Mouse (Mus musculus) right cerebral cortex, adult 2 months (tissue): Measurements from ENCODE around the gene Aspscr1.

Experiments
- DNase-seq, 2 experiments: peaks; one replicate each; pipeline ENCODE4 v3.0.0; 2021 to 2022; ENCODE audit warnings: low spot score in 2 of 2

The Aspscr1 gene

DNA sequence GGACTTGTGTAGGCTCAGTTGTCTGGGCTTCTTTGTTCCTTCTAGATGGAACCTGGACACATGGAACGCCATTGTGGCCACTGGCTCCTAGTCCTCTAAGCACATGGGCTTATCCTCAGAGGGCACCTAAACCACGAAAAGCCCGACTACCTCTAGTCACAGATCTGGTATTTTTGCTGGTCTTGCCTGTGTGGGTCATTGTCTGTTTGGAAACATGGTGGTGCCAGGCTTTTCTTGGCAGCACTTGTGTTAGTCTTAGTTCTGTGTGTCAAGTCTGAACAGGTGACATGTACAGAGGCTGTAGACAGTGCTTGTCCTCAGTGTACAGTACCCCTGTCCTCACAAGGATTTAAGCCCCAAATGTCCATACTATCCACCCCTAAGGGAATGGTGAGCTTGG, 10.8 kb downstream of the Aspscr1 start:
- DNase-seq: no peak

DNA sequence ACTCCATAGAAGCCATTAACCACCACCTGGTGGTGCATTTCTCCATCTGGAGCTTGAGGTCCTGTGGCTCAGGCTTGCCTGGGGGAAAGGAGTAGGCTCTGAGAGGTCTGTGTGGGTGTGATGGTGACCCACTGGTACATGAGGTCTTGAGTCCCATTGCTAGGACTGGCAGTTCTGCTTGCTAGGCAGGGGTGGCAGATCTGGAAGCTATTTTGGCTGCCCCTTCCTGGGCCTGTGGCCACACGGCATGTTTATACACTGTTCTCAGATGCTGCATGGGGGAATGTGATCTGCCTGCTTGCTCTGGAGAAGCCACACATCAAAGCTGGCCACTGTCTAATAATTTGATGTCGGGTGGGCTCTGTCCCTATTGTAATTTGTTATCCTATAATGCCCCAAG, 11.3 kb downstream of the Aspscr1 start:
- DNase-seq: no peak

DNA sequence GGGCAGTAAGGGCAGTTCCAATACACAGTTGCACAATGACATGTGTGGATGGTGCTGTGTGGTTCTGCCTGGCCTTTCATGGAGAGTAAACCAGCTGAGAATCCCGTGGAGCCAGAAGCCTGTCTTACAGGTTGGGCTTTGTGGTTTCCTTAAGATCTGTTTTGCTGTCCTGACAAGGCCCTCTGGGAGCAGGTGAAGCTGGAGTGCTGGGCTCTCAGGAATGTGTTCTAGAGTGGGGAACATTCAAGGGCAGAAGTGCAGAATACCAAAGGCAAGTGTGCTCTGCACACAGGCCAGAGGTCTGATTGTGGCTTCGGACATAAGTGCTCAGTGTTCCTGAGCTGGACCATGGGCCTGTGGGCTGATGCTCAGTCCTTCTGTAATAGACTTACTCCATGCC, 11.9 kb downstream of the Aspscr1 start:
- no peak for DNase-seq

DNA sequence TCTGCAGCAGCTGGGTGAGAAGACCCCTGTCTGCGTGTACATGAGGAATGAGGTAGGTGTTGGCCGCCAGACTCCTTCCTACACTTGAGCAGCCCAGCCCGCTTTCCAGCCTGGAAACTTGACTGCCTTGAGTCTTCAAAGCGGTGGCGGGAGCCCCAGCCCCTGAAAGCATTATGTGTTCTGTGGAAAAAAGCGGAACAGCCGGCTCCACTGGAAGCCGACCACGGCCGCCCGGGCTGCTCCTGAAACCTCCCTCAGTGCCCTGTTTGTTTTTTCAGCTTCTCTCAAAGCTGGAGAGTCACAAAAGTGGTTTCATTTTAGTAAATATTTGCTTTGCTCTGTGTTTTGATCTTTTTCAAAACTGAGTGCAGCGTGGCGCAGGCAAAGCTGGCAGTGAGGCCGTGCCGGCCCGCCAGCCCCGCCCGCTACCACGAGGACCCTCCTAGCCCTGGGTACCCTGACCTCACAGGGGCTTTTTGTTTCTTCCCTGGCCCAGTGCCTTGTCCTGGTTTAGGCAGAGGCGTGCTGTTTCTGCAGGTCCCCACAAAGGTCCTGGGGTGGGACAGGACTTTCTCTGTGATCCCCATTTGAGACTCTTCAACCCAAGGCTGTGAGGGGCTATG, 14.0 kb downstream of the Aspscr1 start:
- DNase-seq: no peak

DNA sequence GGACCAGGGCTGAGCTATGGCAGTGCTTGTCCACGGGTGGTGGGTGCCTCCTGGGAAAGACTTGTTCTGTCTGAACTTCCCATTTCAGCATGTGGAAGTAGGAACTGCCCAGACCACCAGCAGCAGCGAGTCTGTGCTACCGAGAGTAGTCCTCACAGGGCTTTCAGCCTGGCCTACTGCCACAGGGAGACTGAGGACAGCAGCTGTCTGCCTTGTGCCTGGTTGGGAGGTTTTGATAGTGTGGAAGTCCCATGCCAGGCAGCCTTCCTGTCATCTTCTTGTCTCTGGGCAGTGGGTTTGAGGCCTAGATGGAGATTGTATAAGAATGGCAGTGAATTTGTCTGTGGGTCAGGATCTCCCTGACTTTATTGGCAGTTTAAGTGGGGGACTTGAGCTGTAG, 16.6 kb downstream of the Aspscr1 start:
- DNase-seq: no peak

DNA sequence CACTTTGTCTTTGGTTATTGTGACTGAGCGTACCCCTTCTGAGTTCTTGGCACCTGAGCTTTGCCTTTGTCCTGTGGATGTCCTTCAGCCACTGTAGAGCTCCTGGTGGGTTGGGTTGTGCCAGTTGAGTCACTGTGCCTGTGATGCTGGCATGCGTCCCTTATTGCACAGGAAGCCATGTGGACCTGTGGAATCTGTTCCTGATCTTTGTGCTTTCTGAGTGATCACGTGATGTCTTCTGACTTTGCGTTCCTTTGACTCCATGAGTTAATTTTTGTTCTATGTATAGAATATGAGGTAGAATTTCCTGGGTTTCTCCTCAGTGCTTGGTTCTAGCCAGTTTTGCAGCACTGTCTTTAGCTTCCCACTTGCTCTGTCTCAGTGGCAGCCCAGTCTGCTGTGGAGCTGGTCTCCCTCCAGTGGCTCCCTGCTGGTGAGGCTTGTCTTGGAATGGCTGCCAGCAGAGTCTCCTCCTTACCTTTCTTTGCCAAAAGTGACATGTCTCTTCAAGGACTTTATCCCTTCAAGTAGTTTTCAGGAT, 19.8 kb downstream of the Aspscr1 start:
- DNase-seq: no peak

DNA sequence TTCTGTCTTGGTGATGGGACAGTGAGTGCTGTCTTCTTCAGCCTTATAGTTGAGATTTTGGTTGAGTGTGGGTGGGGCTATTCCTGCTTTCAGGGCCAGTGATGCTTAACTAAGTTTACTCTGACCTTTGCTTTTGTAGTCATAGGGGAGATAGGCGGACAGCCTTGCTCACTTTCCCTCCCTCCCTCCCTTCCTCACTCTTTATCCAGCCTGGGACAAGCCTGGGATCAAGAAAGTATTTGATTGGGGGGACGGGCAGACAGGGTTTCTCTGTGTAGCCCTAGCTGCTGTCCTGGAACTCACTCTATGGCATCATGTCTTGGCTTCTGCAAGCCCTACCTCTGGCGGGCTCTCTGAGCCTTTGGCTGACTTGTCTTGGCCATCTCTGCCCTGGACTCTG, 20.7 kb downstream of the Aspscr1 start:
- DNase-seq: no peak

DNA sequence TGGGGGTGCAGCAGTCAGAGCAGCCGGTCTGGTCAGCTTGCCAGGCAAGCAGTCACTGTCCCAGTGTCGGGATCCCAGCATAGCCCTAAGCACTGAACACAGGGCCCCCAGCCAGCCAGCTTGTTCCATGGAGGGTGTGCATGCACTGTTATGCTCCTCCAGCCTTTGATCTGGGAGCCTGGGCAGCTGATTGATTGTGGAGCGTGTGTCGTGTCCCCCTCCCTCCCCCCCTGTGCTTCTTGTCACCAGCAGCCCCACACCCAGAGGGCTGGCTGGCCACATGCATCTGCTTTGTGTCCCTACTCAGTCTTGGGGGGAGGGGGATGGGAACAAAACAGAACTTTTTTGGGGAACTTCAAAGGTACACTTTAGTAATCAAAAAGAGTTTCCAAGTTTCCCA, 22.4 kb downstream of the Aspscr1 start:
- no peak for DNase-seq

DNA sequence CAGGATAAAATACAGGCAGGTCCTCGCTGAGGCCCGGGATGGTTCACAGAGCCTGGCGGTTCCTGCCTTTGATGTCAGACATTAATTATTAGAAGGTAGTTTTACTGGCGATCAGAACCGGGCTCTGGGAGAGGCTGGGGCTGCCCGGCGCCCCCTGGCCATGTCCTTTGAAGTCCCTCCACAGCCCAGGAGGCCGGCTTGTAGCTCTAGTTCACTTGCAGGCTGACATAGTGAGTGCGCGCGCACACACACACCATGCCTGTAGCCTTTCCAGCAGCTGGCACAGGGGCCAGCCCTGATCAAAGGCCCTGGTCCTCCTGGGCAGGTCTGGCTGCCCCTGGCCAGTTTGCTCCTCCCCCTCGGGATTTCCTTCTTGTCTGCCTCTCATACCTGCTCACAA, 22.9 kb downstream of the Aspscr1 start:
- DNase-seq: no peak

DNA sequence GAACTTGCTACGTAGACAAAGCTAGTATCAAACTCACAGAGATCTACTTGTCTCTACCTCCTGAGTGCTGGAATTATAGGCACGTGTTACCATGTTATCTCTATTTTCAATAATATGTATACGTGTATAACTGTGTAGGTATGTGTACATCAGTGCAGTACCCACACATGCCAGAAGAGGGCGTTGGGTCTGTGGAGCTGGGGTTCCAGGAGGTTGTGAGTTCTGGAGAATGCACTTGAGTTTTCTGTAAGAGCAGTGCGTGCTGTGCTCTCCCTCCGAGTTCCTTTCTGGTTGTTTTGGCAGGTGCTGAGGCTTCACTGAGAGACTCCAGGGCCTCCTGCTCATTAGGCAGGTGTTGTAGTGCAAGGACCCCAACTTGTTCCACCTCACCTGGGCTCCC, 23.8 kb downstream of the Aspscr1 start:
- no peak for DNase-seq

DNA sequence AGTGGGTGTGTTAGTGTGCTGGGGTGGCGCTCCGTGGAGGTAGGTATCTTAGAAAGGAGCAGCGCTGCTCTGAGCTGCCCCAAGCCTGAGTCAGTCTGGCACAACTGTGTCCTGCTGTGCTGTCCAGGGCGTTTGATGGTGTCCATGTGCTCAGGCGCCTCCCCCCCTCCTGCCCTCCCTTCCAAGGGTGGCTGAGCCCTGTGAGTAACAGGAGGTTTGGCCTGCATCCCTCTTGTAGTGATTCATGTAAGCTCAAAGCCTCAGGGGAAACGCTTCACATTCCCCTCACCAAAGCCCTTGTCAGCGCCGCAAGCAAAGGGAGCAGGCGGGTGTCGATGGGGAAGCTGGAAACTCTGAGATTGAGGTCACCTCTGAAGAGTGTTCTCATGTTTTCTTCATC, 25.0 kb downstream of the Aspscr1 start:
- no peak for DNase-seq

DNA sequence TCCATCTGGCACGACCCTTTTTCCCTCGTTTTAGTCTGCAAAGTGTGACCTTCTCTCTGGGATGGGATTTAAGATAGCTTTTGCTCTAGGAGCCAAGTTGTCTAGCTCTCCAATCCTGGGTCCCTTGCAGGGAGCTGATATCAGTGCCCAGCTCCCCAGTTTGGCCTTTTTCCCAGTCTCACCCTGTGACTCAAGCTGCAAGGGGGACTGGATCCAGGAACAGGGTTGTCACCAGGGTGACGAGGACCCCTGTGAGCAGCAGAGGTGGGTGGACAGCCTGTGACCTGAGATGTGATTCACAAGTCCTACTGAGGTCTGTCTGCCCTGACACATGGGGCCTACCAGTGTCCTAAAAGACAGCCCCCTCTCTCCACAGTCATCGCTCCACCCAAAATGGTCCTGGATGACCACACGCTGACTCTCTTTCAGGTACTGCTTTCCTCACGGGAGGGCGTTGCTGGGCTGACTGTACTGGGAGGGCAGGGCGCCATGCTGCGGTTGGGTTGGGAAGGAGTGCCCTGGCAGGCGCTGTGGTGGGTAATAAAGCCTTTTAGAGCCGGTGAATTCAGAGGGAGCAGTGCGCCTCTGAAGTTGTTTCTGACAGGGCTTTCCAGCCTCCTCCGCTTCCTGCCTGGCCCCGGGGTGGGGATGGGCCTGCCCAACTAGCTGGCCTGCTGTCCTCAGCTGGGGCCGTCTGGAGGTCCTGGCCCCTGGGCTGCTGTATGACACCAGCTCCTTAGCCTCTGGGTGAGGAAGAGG, 31.1 kb downstream of the Aspscr1 start:
- DNase-seq: no peak

DNA sequence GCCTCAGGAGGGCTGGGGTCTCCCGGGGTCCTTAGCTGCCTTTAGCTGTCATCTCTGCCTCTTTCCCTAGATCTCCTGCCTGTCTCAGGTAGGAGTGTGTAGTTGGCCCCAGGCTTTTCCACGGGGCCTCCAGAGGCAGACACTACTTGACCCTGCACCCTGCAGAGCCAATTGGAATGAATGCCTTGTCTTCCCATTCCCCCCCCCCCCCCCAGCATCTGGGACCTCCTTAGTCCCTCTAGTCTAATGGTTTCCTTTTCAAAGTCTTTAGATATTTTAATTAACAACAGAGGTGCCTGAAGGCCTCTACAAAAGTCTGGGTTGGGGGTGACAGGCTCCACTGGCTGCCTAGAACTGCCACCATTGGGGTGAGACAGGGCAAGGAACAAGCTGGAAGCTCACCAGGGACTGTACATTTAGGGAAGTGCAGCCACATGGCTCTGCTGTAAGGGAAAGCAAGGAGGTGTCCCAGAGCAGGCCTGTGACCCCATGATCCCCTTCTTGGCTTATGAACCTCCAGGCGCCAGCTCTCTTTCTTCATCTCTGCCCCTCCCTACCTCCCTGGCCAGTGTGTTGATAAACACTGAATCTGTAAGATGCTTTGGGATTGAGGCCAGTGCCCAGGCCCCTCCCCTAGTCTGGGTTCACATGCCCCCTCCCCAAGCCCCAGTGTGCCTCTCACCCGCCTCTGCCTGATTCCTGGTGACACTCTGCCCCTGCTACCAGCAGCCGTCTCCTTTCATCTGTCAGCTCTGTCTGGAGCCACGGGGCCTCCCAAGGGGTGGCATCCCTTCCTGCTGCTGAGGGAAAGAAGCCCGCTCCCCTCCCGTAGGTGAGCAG, 31.9 kb downstream of the Aspscr1 start:
- DNase-seq: no peak

DNA sequence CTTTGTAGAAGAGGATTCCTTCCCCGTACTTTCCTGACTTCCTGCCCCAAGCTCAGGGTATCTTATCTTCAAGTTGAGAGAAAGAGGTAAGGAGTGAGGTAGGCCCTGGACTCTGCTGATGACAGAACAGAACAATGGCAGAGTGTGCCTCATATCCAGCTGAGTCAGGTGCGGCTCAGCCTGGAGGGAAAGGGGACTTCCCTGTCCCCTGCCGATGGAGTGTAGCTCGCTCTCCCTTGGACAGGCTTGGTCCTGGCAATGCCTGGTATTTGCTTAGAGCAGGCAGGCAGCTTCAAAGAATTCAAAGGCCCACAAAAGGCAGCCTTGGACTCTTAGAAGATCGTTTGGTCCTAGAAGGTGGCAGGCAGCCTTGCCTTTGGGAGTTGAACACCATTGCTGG, 33.3 kb downstream of the Aspscr1 start:
- no peak for DNase-seq

DNA sequence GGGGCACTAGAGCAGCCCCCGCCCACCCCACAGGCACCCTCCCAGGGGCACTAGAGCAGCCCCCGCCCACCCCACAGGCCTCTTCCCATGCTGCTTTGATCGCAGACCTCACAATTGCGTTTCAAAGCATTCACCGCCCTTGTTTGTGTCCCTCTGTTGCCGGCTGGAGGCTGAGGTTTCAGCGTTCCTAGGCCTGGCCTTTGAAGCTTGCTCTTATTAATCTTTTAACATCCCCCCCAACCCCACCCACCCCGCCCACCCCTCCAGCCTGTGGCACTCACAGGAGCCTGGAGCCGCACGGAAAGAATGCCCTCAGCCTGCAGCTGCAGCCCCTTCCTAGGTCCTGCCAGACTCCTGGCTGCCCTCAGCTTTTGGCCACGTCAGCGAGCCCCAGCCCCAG, 34.5 kb downstream of the Aspscr1 start:
- DNase-seq: no peak

DNA sequence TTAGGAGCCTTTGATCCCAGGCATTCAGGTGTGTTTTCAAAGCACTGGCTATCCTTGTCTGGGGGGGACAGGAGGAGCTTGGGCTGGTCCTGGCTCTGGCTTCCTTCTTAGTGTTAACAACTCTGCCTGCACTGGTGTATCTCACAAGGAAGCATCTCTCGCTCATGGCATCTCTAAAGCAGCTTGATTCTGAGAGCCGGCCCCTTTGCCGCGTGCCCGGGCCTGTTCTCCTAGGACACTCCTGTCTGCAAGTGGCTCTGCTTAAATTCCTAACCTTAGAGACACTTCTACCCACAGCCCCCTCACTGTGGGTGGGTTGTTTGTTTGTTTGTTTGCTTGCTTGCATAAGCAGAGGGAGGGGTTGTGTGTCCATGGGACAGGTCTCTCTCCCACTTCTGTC, 35.2 kb downstream of the Aspscr1 start:
- DNase-seq: no peak

DNA sequence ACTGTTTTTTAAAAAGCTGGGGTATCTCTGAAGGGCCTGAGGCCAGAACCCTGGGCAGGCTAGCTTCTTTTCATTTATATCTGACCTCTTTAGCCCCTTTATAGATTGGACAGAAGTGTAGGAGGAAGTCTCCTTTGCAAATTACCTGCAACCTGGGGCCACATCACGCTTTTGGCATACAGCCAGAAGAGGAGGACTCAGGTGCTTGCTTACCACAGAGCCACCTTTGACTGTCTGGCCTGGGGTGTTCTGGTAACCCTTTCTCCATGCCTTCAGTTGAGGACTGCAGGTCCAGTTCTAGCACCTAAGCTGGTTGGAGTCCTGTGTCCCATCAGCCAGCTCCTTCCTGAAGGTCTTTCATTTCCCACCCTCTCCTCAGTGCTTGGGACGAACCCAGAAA, 36.8 kb downstream of the Aspscr1 start:
- DNase-seq: no peak

DNA sequence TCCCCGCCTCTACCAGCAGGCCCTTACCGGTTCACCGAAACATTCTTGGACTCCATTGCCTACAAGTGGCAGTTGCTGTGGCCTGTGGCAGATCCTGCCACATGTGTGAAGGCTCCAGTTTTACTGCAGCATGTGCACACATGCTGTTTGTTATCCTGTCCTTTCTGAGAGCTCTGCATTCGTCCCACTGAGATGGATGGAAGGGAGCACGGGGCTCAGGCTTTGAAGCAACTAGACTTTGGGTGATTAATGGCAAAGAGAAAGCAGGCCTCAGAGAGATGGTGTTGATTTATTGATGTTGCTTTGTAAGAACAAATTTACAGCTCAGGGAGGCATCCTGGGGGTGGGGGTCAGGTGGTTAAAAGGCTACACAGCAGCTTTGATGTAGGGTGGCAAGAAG, 37.9 kb downstream of the Aspscr1 start:
- no peak for DNase-seq

DNA sequence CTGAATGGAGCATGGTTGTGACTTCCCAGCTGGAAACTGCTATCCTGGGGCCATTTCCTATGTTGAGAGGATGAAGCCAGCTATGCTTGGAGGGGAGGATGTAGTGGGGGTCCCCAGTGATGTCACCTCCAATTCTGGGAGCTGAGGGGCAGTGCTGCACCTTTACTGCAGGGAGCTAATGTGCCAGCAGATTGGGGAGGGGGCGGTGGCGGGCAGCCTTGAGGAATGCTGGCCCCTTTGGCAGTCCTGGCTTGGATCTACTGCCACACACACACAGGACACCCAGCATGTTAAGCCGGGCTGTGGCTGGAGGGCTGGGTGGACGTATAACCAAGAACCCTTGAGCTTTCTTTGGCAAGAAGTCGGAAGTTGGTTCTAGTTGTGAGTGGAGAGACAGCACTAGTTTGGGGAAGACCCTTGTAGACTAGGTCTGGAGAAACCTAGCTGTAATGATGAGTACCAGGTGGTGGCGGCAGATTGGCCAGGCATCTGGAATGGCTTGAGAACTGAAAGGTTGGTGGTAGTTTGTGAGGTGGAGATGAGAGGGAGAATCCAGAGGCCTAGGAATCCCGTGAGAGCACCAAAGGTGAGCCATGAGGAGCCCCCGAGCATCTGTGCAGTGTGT, 39.3 kb downstream of the Aspscr1 start:
- DNase-seq: no peak

DNA sequence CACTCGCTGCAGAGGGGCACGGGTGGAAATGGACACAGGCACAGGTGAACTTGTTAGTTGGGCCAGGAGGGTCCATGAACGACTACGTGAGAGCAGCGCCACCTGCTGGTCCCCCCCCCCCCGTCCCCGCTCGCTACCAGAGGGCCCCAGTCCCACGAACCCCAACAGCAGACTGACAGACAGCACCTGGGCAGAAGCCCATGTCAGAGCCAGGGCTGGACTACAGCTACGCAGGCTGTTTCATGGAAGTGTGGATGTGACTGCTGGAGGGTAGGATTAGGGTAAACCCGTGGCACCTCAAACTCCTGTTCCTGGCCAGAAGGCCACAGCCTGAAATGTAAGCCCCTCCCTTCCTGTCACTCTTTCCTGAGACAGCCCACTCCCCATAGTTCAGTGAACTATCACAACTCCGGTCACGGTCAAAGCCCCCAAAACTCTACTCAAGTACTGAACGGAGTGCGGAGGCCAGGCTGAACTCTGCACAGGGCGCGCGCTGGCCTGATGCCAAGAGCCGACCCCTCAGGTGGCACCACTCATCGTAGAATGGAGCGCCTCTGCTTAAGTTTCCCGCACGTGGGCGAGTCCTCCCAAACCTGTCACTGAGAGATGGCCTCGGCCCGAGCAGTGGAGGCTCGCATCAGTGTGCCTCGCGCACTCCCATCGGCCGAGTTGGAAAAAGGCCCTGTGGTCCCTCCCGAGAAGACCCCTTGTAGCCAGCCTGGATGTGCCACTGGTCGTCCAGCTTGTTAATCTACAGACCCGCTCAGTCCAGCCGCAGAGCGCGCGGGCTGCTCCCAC, 40.2 kb downstream of the Aspscr1 start:
- DNase-seq: no peak
